In the genomic region with DNA sequence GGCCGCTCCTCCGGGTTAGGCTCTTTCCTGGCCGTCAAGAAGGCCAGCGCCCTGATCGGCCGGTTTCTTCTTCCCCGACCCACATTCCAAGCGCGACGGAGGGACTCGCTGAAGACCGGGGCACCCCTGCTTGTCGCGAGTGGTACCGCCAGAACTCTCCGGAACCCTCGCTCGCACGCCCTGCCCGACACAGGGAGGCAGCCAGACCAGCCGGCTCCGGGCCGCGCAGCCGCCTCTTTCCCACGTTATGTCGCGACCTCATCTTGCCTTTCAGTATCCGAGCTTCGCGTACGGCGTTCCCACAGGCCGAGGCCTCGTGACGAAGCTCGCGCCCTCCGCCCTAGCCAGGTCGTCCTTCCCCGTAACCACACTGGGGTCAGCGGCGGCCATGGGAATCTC, we compare ENCODE assay signal across 8 mouse cellular contexts. TPM values are rescaled to one million over a fixed set of nuclear protein-coding genes. Genes with fewer than 3 reads are reported as not detected.
DNase-seq lines count a peak whose midpoint lies in the region; ATAC-seq and TF ChIP-seq lines count a peak whose summit lies in the region.

No protein-coding gene starts in this region.

- H3K36me3 ChIP-seq in kidney, embryonic 14.5 days (ENCODE audit: control insufficient read depth, insufficient read depth, low read length), result peaks cover 73% of the 10 kb centered on the region
- H3K36me3 ChIP-seq in embryonic facial prominence, embryonic 11.5 days (replicated peaks; ENCODE audit: control insufficient read depth, insufficient read depth, low read depth, low read length), result peaks cover 26% of the 10 kb centered on the region
- H3K36me3 ChIP-seq in intestine, embryonic 16.5 days (ENCODE audit: control insufficient read depth, insufficient read depth, low read length), result peaks cover 23% of the 10 kb centered on the region
- peaks cover 71% of the 10 kb centered on the region for H3K36me3 ChIP-seq in myocyte (ENCODE audit: control insufficient read depth, insufficient read depth)

- under 1% methylated on average over 38 of the region's 43 CpGs for WGBS in kidney, embryonic 14.5 days
- WGBS in embryonic facial prominence, embryonic 11.5 days, result under 1% methylated on average over 43 of the region's 43 CpGs
- under 1% methylated on average over 40 of the region's 43 CpGs for WGBS in intestine, embryonic 16.5 days

- DNase-seq in kidney, postnatal 14 days, result no peak
- no peak for DNase-seq in embryonic facial prominence, embryonic 11.5 days (ENCODE audit: low spot score)
- DNase-seq in adrenal gland, postnatal 25 days, result no peak
- no peak for DNase-seq in T-cell, adult 2 months (ENCODE audit: low spot score)
- no peak for DNase-seq in right cerebral cortex, adult 18-20 months

- peak overlapping the region; percentile 100 for H3K4me3 ChIP-seq in kidney, embryonic 14.5 days (ENCODE audit: low read length)
- peak overlapping the region; percentile 94 for H3K4me3 ChIP-seq in embryonic facial prominence, embryonic 11.5 days (ENCODE audit: low read depth, low read length)
- peak overlapping the region; percentile 99 for H3K4me3 ChIP-seq in intestine, embryonic 16.5 days (ENCODE audit: low read length)
- peak overlapping the region; percentile 99 for H3K4me3 ChIP-seq in myocyte

- peaks cover 9% of the 10 kb centered on the region; the same call in 1 of the 2 replicates for H3K4me1 ChIP-seq in kidney, embryonic 14.5 days (ENCODE audit: control insufficient read depth, insufficient read depth, low read length)
- no peaks in the 10 kb centered on the region for H3K4me1 ChIP-seq in embryonic facial prominence, embryonic 11.5 days (ENCODE audit: control insufficient read depth, insufficient read depth, low read length)
- H3K4me1 ChIP-seq in intestine, embryonic 16.5 days (ENCODE audit: control insufficient read depth, insufficient read depth, low read length), result peaks cover 22% of the 10 kb centered on the region

- no peak for TF ChIP-seq POLR2A in myocyte (IDR thresholded peaks at IDR 0.05; ENCODE audit: insufficient read length, low read depth)

- H3K27ac ChIP-seq in kidney, embryonic 14.5 days (ENCODE audit: low read depth, low read length), result peak overlapping the region; percentile 97
- H3K27ac ChIP-seq in embryonic facial prominence, embryonic 11.5 days (replicated peaks; ENCODE audit: low read depth, low read length), result peak overlapping the region; percentile 93
- H3K27ac ChIP-seq in intestine, embryonic 16.5 days (ENCODE audit: low read length), result peak overlapping the region; percentile 99

- peak; percentile 13 for ATAC-seq in kidney, embryonic 14.5 days (ENCODE audit: low FRiP score, low TSS enrichment)
- ATAC-seq in embryonic facial prominence, embryonic 11.5 days (replicated peaks; ENCODE audit: insufficient number of reproducible peaks, low FRiP score, low TSS enrichment, low read depth), result peak; percentile 2; the same call in 1 of the 2 replicates
- peak; percentile 8; the same call in 1 of the 2 replicates for ATAC-seq in intestine, embryonic 16.5 days

- H3ac ChIP-seq in myocyte (ENCODE audit: control insufficient read depth, insufficient read length), result peak overlapping the region; percentile 97

- H3K27me3 ChIP-seq in kidney, embryonic 14.5 days (ENCODE audit: control insufficient read depth, insufficient read depth, low read length), result no peaks in the 10 kb centered on the region
- H3K27me3 ChIP-seq in embryonic facial prominence, embryonic 11.5 days (ENCODE audit: control insufficient read depth, insufficient read depth, low read length), result no peaks in the 10 kb centered on the region
- no peaks in the 10 kb centered on the region for H3K27me3 ChIP-seq in intestine, embryonic 16.5 days (replicated peaks; ENCODE audit: control insufficient read depth, insufficient read depth, low read length)
- no peaks in the 10 kb centered on the region for H3K27me3 ChIP-seq in myocyte (ENCODE audit: control insufficient read depth, insufficient read depth, insufficient read length)

- H3K9me3 ChIP-seq in kidney, embryonic 14.5 days (ENCODE audit: control insufficient read depth, low read length), result no peaks in the 10 kb centered on the region
- no peaks in the 10 kb centered on the region for H3K9me3 ChIP-seq in embryonic facial prominence, embryonic 11.5 days (replicated peaks; ENCODE audit: control insufficient read depth, low read length)
- H3K9me3 ChIP-seq in intestine, embryonic 16.5 days (ENCODE audit: control insufficient read depth, low read length), result no peaks in the 10 kb centered on the region

- peak overlapping the region; percentile 65 for H3K4me2 ChIP-seq in kidney, embryonic 14.5 days (replicated peaks; ENCODE audit: low read depth, low read length)
- peak overlapping the region; percentile 87 for H3K4me2 ChIP-seq in embryonic facial prominence, embryonic 11.5 days (ENCODE audit: low read depth, low read length)
- peak overlapping the region; percentile 9; the same call in 1 of the 2 replicates for H3K4me2 ChIP-seq in intestine, embryonic 16.5 days (ENCODE audit: low read depth, low read length)
- no peak overlapping the region for H3K4me2 ChIP-seq in myocyte (ENCODE audit: low read depth)

- peak overlapping the region; percentile 100 for H3K9ac ChIP-seq in kidney, embryonic 14.5 days (ENCODE audit: low read depth, low read length)
- H3K9ac ChIP-seq in embryonic facial prominence, embryonic 11.5 days (replicated peaks; ENCODE audit: low read length), result peak overlapping the region; percentile 99
- peak overlapping the region; percentile 99 for H3K9ac ChIP-seq in intestine, embryonic 16.5 days (ENCODE audit: low read depth, low read length)

- peaks cover 39% of the 10 kb centered on the region for H3K79me2 ChIP-seq in myocyte (ENCODE audit: control insufficient read depth, insufficient read depth)

TF ChIP-seq in myocyte, 11 proteins besides CTCF, POLR2A, EP300 and RAD21:
- TF ChIP-seq POLR2AphosphoS2 (IDR thresholded peaks at IDR 0.05; ENCODE audit: insufficient read length, low read depth), result no peak
- TF ChIP-seq USF1 (IDR thresholded peaks at IDR 0.05; ENCODE audit: low read depth), result no peak
- TF ChIP-seq REST (IDR thresholded peaks at IDR 0.05; ENCODE audit: insufficient read depth, insufficient read length), result no peak
- no peak for TF ChIP-seq TCF12 (IDR thresholded peaks at IDR 0.05; ENCODE audit: insufficient read depth, poor library complexity, severe bottlenecking)
- no peak for TF ChIP-seq TCF3 (IDR thresholded peaks at IDR 0.05; ENCODE audit: insufficient read length, low read depth)
- TF ChIP-seq E2F4 (IDR thresholded peaks at IDR 0.05; ENCODE audit: insufficient read depth), result no peak
- TF ChIP-seq MYOG (IDR thresholded peaks at IDR 0.05; ENCODE audit: control insufficient read depth in 1 of 3, insufficient read depth in 1 of 3, insufficient read length in 2 of 3, low read depth in 2 of 3), result no peak
- no peak for TF ChIP-seq MYOD1 (IDR thresholded peaks at IDR 0.05; ENCODE audit: control insufficient read depth in 1 of 3, insufficient read length in 2 of 3, low read depth in 2 of 3)
- no peak for TF ChIP-seq MAX (IDR thresholded peaks at IDR 0.05; ENCODE audit: low read depth)
- TF ChIP-seq SRF (IDR thresholded peaks at IDR 0.05; ENCODE audit: control insufficient read depth, insufficient read length, low read depth), result no peak
- TF ChIP-seq CEBPB (IDR thresholded peaks at IDR 0.05; ENCODE audit: insufficient read depth, poor library complexity, severe bottlenecking), result no peak

RNA-seq across cellular contexts. Expression of a gene that starts 0.5 kb away (rescaled TPM):
- polyA plus RNA-seq in kidney, embryonic 14.5 days (2014; fragmentation: Nextera tagmentation; extraction: Ambion mirVana), result 729 and 1,177 TPM in 2 replicates
- polyA plus RNA-seq in embryonic facial prominence, embryonic 11.5 days (2014; fragmentation: Nextera tagmentation; extraction: Ambion mirVana), result 959 and 1,000 TPM in 2 replicates
- polyA plus RNA-seq in intestine, embryonic 16.5 days (2015; fragmentation: Nextera tagmentation; extraction: Ambion mirVana), result 524 and 563 TPM in 2 replicates
- 553 TPM for polyA plus RNA-seq in myocyte (2012; fragmentation: generic; extraction: Trizol)
- 624 and 654 TPM in 2 replicates for total RNA-seq in adrenal gland, postnatal 25 days (2021)

RNA-seq across cellular contexts. Expression of a gene that starts 5.8 kb away (rescaled TPM):
- polyA plus RNA-seq in kidney, embryonic 14.5 days (2014; fragmentation: Nextera tagmentation; extraction: Ambion mirVana), result 8.5 and 10.5 TPM in 2 replicates
- polyA plus RNA-seq in embryonic facial prominence, embryonic 11.5 days (2014; fragmentation: Nextera tagmentation; extraction: Ambion mirVana), result 5.5 and 7.6 TPM in 2 replicates
- 14.0 and 14.7 TPM in 2 replicates for polyA plus RNA-seq in intestine, embryonic 16.5 days (2015; fragmentation: Nextera tagmentation; extraction: Ambion mirVana)
- polyA plus RNA-seq in myocyte (2012; fragmentation: generic; extraction: Trizol), result 0.96 TPM
- total RNA-seq in adrenal gland, postnatal 25 days (2021), result 14.2 and 22.6 TPM in 2 replicates

RNA-seq across cellular contexts. Expression of a gene that starts 9.3 kb away (rescaled TPM):
- polyA plus RNA-seq in kidney, embryonic 14.5 days (2014; fragmentation: Nextera tagmentation; extraction: Ambion mirVana), result 42.3 and 71.8 TPM in 2 replicates
- 25.9 and 28.0 TPM in 2 replicates for polyA plus RNA-seq in embryonic facial prominence, embryonic 11.5 days (2014; fragmentation: Nextera tagmentation; extraction: Ambion mirVana)
- 68.3 and 69.9 TPM in 2 replicates for polyA plus RNA-seq in intestine, embryonic 16.5 days (2015; fragmentation: Nextera tagmentation; extraction: Ambion mirVana)
- polyA plus RNA-seq in myocyte (2012; fragmentation: generic; extraction: Trizol), result 39.1 TPM
- 123 and 137 TPM in 2 replicates for total RNA-seq in adrenal gland, postnatal 25 days (2021)

RNA-seq across cellular contexts. Expression of a gene that starts 10.2 kb away (rescaled TPM):
- polyA plus RNA-seq in kidney, embryonic 14.5 days (2014; fragmentation: Nextera tagmentation; extraction: Ambion mirVana), result 95.2 and 102 TPM in 2 replicates
- 106 and 108 TPM in 2 replicates for polyA plus RNA-seq in embryonic facial prominence, embryonic 11.5 days (2014; fragmentation: Nextera tagmentation; extraction: Ambion mirVana)
- polyA plus RNA-seq in intestine, embryonic 16.5 days (2015; fragmentation: Nextera tagmentation; extraction: Ambion mirVana), result 51.8 and 60.3 TPM in 2 replicates
- polyA plus RNA-seq in myocyte (2012; fragmentation: generic; extraction: Trizol), result 70.5 TPM
- 91.6 and 91.8 TPM in 2 replicates for total RNA-seq in adrenal gland, postnatal 25 days (2021)

RNA-seq across cellular contexts. Expression of a gene that starts 13.9 kb away (rescaled TPM):
- 0.34 and 0.60 TPM in 2 replicates for polyA plus RNA-seq in kidney, embryonic 14.5 days (2014; fragmentation: Nextera tagmentation; extraction: Ambion mirVana)
- polyA plus RNA-seq in embryonic facial prominence, embryonic 11.5 days (2014; fragmentation: Nextera tagmentation; extraction: Ambion mirVana), result 0.24 and 0.42 TPM in 2 replicates
- 0.44 and 0.57 TPM in 2 replicates for polyA plus RNA-seq in intestine, embryonic 16.5 days (2015; fragmentation: Nextera tagmentation; extraction: Ambion mirVana)
- polyA plus RNA-seq in myocyte (2012; fragmentation: generic; extraction: Trizol), result 0.07 TPM
- 3.8 and 4.1 TPM in 2 replicates for total RNA-seq in adrenal gland, postnatal 25 days (2021)
